18 mouse cellular contexts compared by ENCODE assay signal in the genomic region with DNA sequence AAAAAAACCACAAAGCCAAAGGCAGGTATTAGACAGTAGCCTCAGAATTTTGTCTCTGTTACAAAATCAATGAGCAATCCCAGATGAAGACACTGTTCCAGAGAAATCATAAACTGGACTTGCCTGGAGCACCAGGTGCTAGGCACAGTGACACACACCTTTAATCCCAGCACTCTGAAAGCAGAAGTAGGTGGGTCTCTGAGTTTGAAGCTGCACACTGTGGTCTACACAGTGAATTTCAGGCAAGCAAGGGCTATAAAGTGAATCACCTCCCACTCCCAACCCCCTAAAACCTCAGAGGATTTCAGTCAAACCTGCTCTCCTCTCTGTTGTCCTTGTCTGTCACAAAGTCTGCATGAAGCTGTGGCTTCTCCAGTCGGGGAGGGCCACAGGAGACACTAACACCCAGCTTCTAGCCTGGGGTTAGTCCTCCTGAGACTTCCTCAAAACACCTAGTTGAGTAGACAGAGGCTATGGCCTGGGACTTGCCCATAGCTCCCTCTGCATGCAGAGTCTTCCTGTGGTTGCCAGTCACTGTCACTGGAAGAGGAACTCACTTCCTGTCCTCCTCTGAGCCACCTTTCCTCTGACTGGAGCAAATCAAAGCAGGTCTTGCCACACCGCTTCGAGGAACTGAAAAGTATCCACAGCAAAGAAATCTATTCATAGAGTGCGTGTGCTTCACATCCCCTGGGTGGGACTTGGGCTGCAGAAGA.
DNase-seq lines count a peak whose midpoint lies in the region; ATAC-seq lines count a peak whose summit lies in the region.
"Had no signal": no experiment of that assay in that cellular context is flagged by ENCODE, and none has a peak within 500 bp of the region (broad histone marks: within the 10 kb centered on the region; RNA-seq: fewer than 3 reads in every experiment).

No protein-coding gene starts in this region.

- peak; percentile 82 for ATAC-seq in megakaryocyte progenitor cell, adult 5-6 weeks (replicated peaks; ENCODE audit: poor library complexity)
- ATAC-seq: hindbrain, embryonic 16.5 days; liver, postnatal 0 days had no signal

- intact Hi-C loops in gastrocnemius, postnatal 14 days (cut with DNase I; ENCODE audit: low total_unique reads), result no loop called here

- peak; percentile 26 for DNase-seq in lung, postnatal 25 days (ENCODE audit: low spot score)
- no peak for DNase-seq in lung, postnatal 10 days
- DNase-seq in CD4-positive helper T cell, adult 2 months (ENCODE audit: low read depth, low spot score), result peak; percentile 36
- peak; percentile 12 for DNase-seq in c-Kit-positive CD71-negative TER-119-negative erythroid progenitor cells, embryonic 14.5 days (ENCODE audit: low read depth)
- DNase-seq in layer of hippocampus, adult 11-12 months (ENCODE audit: low spot score), result no peak
- no peak for DNase-seq in layer of hippocampus, adult 9-10 months (ENCODE audit: low spot score)
- DNase-seq in gastrocnemius, postnatal 14 days, result no peak
- DNase-seq: adrenal gland, postnatal 25 days; cerebellum, adult 8-10 months; gastrocnemius, postnatal 10 days; heart, postnatal 14 days; kidney, adult 18-20 months; kidney, postnatal 14 days; liver; liver, postnatal 0 days; right cerebral cortex, postnatal 25 days had no signal

Comparison
In these comparisons a context has a peak if more than half of its experiments do, and no peak if none do; other contexts are left out.
1. DNase-seq: peak in lung, postnatal 25 days (single experiment), CD4-positive helper T cell, adult 2 months (single experiment) and c-Kit-positive CD71-negative TER-119-negative erythroid progenitor cells, embryonic 14.5 days (single experiment); none in lung, postnatal 10 days (single experiment), layer of hippocampus, adult 11-12 months (single experiment), layer of hippocampus, adult 9-10 months (single experiment) and gastrocnemius, postnatal 14 days (single experiment).